Mouse (Mus musculus) lung, embryonic 14.5 days (tissue): Measurements from ENCODE around the gene Stx18. TPM values are rescaled to one million over a fixed set of nuclear protein-coding genes. Genes with fewer than 3 reads are reported as not detected.

Experiments used
- ATAC-seq: fragments of 200-750 bp; cut with Nextera tagmentation; 2 replicates; pipeline ENCODE4 v1.8.0; 2017; ENCODE audit warnings: mild to moderate bottlenecking, moderate TSS enrichment, moderate library complexity; ENCODE audit not compliant: insufficient read depth
- DNase-seq: peaks from one replicate; pipeline ENCODE4 v3.0.0-alpha.2; 2015
- H3K27ac ChIP-seq: fragments of 300-500 bp; sonication (generic); 2 replicates; pipeline ENCODE4 v1.5.1; 2014; ENCODE audit warnings: low read depth, mild to moderate bottlenecking, moderate library complexity
- H3K27me3 ChIP-seq: fragments of 300-500 bp; sonication (generic); 2 replicates; pipeline ENCODE4 v1.6.1; 2014; ENCODE audit warnings: low read length, control low read depth; ENCODE audit not compliant: insufficient read depth
- H3K36me3 ChIP-seq: fragments of 300-500 bp; sonication (generic); 2 replicates; pipeline ENCODE4 v1.6.1; 2014; ENCODE audit warnings: control low read depth; ENCODE audit not compliant: insufficient read depth
- H3K4me1 ChIP-seq: fragments of 300-500 bp; sonication (generic); 2 replicates; pipeline ENCODE4 v1.6.1; 2014; ENCODE audit warnings: antibody characterized with exemption, control low read depth; ENCODE audit not compliant: insufficient read depth
- H3K4me2 ChIP-seq: fragments of 300-500 bp; sonication (generic); 2 replicates; pipeline ENCODE4 v1.6.1; 2014; ENCODE audit warnings: mild to moderate bottlenecking
- H3K4me3 ChIP-seq: fragments of 300-500 bp; sonication (generic); 2 replicates; pipeline ENCODE4 v1.5.1; 2014; ENCODE audit warnings: low read depth, low read length
- H3K9ac ChIP-seq: fragments of 300-500 bp; sonication (generic); 2 replicates; pipeline ENCODE4 v1.6.1; 2014
- H3K9me3 ChIP-seq: fragments of 300-500 bp; sonication (generic); 2 replicates; pipeline ENCODE4 v1.6.1; 2016; ENCODE audit warnings: low read depth, low read length, control low read depth
- CTCF ChIP-seq: IDR thresholded peaks from 2 replicates; pipeline ENCODE4 v1.5.1; 2016; ENCODE audit warnings: antibody characterized with exemption, low read depth
- WGBS: fragments of 180-500 bp; shearing (Covaris S2); extraction: QIAGEN DNeasy Blood & Tissue Kit; methylation state at CpG from one replicate; pipeline ENCODE4 v1.1.7; 2014; 5-methylcytosine and 5-hydroxymethylcytosine counted together
- polyA plus RNA-seq: library from polyadenylated mRNA; unstranded; fragments of >200 nt; fragmentation: Nextera tagmentation; extraction: Ambion mirVana; gene quantifications from 2 replicates; pipeline ENCODE4 v1.2.1, GENCODE M21; 2014

Stx18 gene
- polyA plus RNA-seq, 1 experiment from 2014 or later, result 43.6 TPM

- TF ChIP-seq CTCF, result no peak
- Histone ChIP-seq H3K9me3 (no peaks in the 10 kb centered on the region; the same call in 1 of the 2 replicates), H3K9ac (no peak overlapping the region), H3K27ac (no peak overlapping the region), H3K4me1 (no peaks in the 10 kb centered on the region), H3K4me2 (no peak overlapping the region), H3K27me3 (no peaks in the 10 kb centered on the region), H3K36me3 (peaks cover 41% of the 10 kb centered on the region), H3K4me3 (no peak overlapping the region)
- ATAC-seq, result no peak
- 90% methylated on average over 5 of the region's 5 CpGs for WGBS
- DNase-seq, result no peak
Observed at GRCm38 (mm10) chr5:38153636-38154035, 115.1 kb downstream of the Stx18 start.

- Histone ChIP-seq H3K27me3 (peaks cover 16% of the 10 kb centered on the region), H3K9ac (peak overlapping the region; percentile 73; the same call in 1 of the 2 replicates), H3K4me3 (peak overlapping the region; percentile 71; the same call in 1 of the 2 replicates), H3K4me2 (peak overlapping the region; percentile 78), H3K27ac (no peak overlapping the region), H3K9me3 (no peaks in the 10 kb centered on the region), H3K4me1 (no peaks in the 10 kb centered on the region), H3K36me3 (peaks cover 23% of the 10 kb centered on the region; the same call in 1 of the 2 replicates)
- no peak for TF ChIP-seq CTCF
- WGBS, result 66% methylated on average over 9 of the region's 9 CpGs
- DNase-seq (no peak), ATAC-seq (no peak)
Observed at GRCm38 (mm10) chr5:38157481-38158020, 119.0 kb downstream of the Stx18 start.

GRCm38 (mm10) chr5:38158501-38158946 is 120.0 kb downstream of the Stx18 start:
- Histone ChIP-seq H3K27me3 (peaks cover 16% of the 10 kb centered on the region), H3K9me3 (no peaks in the 10 kb centered on the region), H3K36me3 (peaks cover 18% of the 10 kb centered on the region; the same call in 1 of the 2 replicates), H3K4me2 (peak overlapping the region; percentile 78), H3K9ac (peak overlapping the region; percentile 73), H3K4me3 (peak overlapping the region; percentile 71), H3K4me1 (no peaks in the 10 kb centered on the region), H3K27ac (no peak overlapping the region)
- DNase-seq (peak; percentile 3), ATAC-seq (peak; percentile 47)
- WGBS, result 2% methylated on average over 17 of the region's 17 CpGs
- no peak for TF ChIP-seq CTCF

GRCm38 (mm10) chr5:38158947-38159633 is 120.5 kb downstream of the Stx18 start:
- Histone ChIP-seq H3K36me3 (peaks cover 16% of the 10 kb centered on the region; the same call in 1 of the 2 replicates), H3K27me3 (peaks cover 16% of the 10 kb centered on the region), H3K27ac (no peak overlapping the region), H3K4me2 (peak overlapping the region; percentile 78), H3K9me3 (no peaks in the 10 kb centered on the region), H3K4me1 (no peaks in the 10 kb centered on the region), H3K9ac (peak overlapping the region; percentile 73), H3K4me3 (peak overlapping the region; percentile 71)
- DNase-seq, result peak; percentile 86
- under 1% methylated on average over 69 of the region's 79 CpGs for WGBS
- peak; percentile 81 for ATAC-seq
- TF ChIP-seq CTCF, result no peak

DNA sequence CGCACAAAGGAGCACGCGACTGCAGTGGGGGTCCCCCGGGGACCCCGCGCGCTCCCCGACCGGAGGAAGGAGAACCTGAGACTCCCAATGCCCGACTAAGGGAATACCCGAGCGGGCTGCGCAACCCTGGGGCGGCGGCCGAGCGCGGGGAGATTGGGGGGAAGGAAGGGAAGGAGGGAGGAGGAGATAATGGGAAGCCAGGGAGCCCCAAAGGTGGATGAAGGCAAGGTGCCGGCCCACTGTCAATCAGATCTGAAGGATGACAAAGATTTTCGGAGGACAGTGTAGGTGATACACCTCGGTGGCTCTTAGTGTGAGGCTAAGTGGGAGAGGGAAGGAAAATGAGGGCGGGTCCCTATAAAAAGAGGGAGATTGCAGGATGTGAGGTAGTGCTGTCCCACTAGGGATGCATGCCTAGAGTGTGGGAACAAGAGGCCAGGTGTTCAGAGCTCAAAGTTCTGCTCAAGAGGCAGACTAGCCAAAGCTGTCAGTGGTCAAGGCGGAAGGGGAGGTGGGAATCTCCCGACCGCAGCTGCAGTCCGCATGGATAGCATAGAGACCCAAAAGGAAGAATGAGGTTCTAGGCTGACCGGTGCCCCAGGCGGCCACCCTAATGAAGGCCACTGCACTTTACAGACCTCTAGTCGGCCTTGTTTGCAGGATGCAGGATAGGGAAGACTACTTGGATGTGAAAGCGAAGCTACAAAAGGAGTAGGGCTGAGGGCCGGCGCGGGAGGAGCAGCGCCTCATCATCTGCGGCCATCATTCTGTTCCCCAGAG is 121.3 kb downstream of the Stx18 start, which contains the start of gene Nsg1:
Gene Nsg1 (minus strand): TSS at position 274 of the 780 bp plus-strand sequence.
- Histone ChIP-seq H3K4me2 (peak within 1 kb of the TSS; percentile 78), H3K4me1 (no peaks in the 10 kb centered on the region), H3K36me3 (peaks cover 9% of the 10 kb centered on the region; the same call in 1 of the 2 replicates), H3K4me3 (peak within 1 kb of the TSS; percentile 71), H3K27ac (no peak within 1 kb of the TSS), H3K9me3 (no peaks in the 10 kb centered on the region), H3K9ac (peak within 1 kb of the TSS; percentile 73), H3K27me3 (peaks cover 16% of the 10 kb centered on the region)
- ATAC-seq, result peak; percentile 39
- WGBS, result 8% methylated on average over 35 of the region's 35 CpGs
- no peak for TF ChIP-seq CTCF
- DNase-seq, result peak; percentile 24

GRCm38 (mm10) chr5:38168497-38168896 is 130.0 kb downstream of the Stx18 start:
- H3K27me3 ChIP-seq, result no peaks in the 10 kb centered on the region
- H3K9me3 ChIP-seq, result no peaks in the 10 kb centered on the region
- no peaks in the 10 kb centered on the region for H3K36me3 ChIP-seq
- 65% methylated on average over 11 of the region's 11 CpGs for WGBS
- H3K27ac ChIP-seq, result no peak overlapping the region
- no peak for TF ChIP-seq CTCF
- H3K9ac ChIP-seq, result no peak overlapping the region
- ATAC-seq, result no peak
- H3K4me2 ChIP-seq, result no peak overlapping the region
- DNase-seq, result no peak
- H3K4me3 ChIP-seq, result no peak overlapping the region
- H3K4me1 ChIP-seq, result no peaks in the 10 kb centered on the region

- no peak overlapping the region for H3K4me2 ChIP-seq
- H3K9me3 ChIP-seq, result no peaks in the 10 kb centered on the region
- TF ChIP-seq CTCF, result no peak
- no peaks in the 10 kb centered on the region for H3K36me3 ChIP-seq
- no peaks in the 10 kb centered on the region for H3K27me3 ChIP-seq
- 34% methylated on average over 5 of the region's 5 CpGs for WGBS
- H3K4me3 ChIP-seq, result no peak overlapping the region
- H3K4me1 ChIP-seq, result no peaks in the 10 kb centered on the region
- no peak for ATAC-seq
- no peak overlapping the region for H3K9ac ChIP-seq
- no peak overlapping the region for H3K27ac ChIP-seq
- DNase-seq, result peak; percentile 52
Observed at GRCm38 (mm10) chr5:38173766-38174165, 135.2 kb downstream of the Stx18 start.
